Mouse (Mus musculus) lung, postnatal 0 days (tissue): ENCODE measurements around the gene Adam6a. TPM values are rescaled to one million over a fixed set of nuclear protein-coding genes. Genes with fewer than 3 reads are reported as not detected.
"Not testable (repeated sequence)": the region's sequence is repeated elsewhere in the genome, so short reads cannot be mapped to it uniquely, and the experiment has no call there.

ENCODE experiments used
- ATAC-seq: fragments of 200-750 bp; cut with Nextera tagmentation; 2 replicates; pipeline ENCODE4 v1.8.0; 2017; ENCODE audit warnings: moderate library complexity
- DNase-seq: peaks from one replicate; pipeline ENCODE4 v3.0.0-alpha.2; 2016; ENCODE audit warnings: low spot score
- H3K27ac ChIP-seq: fragments of 300-500 bp; sonication (generic); 2 replicates; pipeline ENCODE4 v1.5.1; 2014; ENCODE audit warnings: antibody characterized with exemption, mild to moderate bottlenecking, low read length, mixed read lengths
- H3K27me3 ChIP-seq: fragments of 300-500 bp; sonication (generic); replicated peaks from 2 replicates; pipeline ENCODE4 v1.6.1; 2014; ENCODE audit warnings: low read length, mixed read lengths; ENCODE audit not compliant: insufficient read depth
- H3K36me3 ChIP-seq: fragments of 300-500 bp; sonication (generic); 2 replicates; pipeline ENCODE4 v1.6.1; 2014; ENCODE audit warnings: low read length, mixed read lengths; ENCODE audit not compliant: insufficient read depth
- H3K4me1 ChIP-seq: fragments of 300-500 bp; sonication (generic); 2 replicates; pipeline ENCODE4 v1.6.1; 2014; ENCODE audit warnings: antibody characterized with exemption, low read depth, low read length, mixed read lengths; ENCODE audit not compliant: insufficient read depth
- H3K4me2 ChIP-seq: fragments of 300-500 bp; sonication (generic); replicated peaks from 2 replicates; pipeline ENCODE4 v1.6.1; 2014; ENCODE audit warnings: low read depth, mild to moderate bottlenecking, low read length, moderate library complexity, mixed read lengths
- H3K4me3 ChIP-seq: fragments of 300-500 bp; sonication (generic); 2 replicates; pipeline ENCODE4 v1.5.1; 2014; ENCODE audit warnings: low read depth, low read length
- H3K9ac ChIP-seq: fragments of 300-500 bp; sonication (generic); replicated peaks from 2 replicates; pipeline ENCODE4 v1.6.1; 2014; ENCODE audit warnings: low read depth, mild to moderate bottlenecking
- H3K9me3 ChIP-seq: fragments of 300-500 bp; sonication (generic); 2 replicates; pipeline ENCODE4 v1.6.1; 2016; ENCODE audit warnings: low read length, mixed read lengths
- CTCF ChIP-seq: IDR thresholded peaks from 2 replicates; pipeline ENCODE4 v1.5.1; 2016; ENCODE audit warnings: antibody characterized with exemption, mild to moderate bottlenecking
- EP300 ChIP-seq: IDR thresholded peaks from 2 replicates; pipeline ENCODE4 v1.6.1; 2016; ENCODE audit warnings: antibody characterized with exemption, mild to moderate bottlenecking, control low read depth
- WGBS: fragments of 180-500 bp; shearing (Covaris S2); extraction: QIAGEN DNeasy Blood & Tissue Kit; methylation state at CpG from one replicate; pipeline ENCODE4 v1.1.7; 2014; 5-methylcytosine and 5-hydroxymethylcytosine counted together
- polyA plus RNA-seq: library from polyadenylated mRNA; unstranded; fragments of >200 nt; fragmentation: Nextera tagmentation; extraction: Ambion mirVana; gene quantifications from 2 replicates; pipeline ENCODE4 v1.2.1, GENCODE M21; 2015

The Adam6a gene
- polyA plus RNA-seq, result not detected in 2 replicates

- H3K36me3 ChIP-seq, H3K9me3 ChIP-seq, H3K4me3 ChIP-seq, H3K27ac ChIP-seq, H3K27me3 ChIP-seq, H3K9ac ChIP-seq, H3K4me2 ChIP-seq, DNase-seq, H3K4me1 ChIP-seq, ATAC-seq: not testable (repeated sequence)
- WGBS, result 80% methylated on average over 1 of the region's 1 CpGs
Observed at GRCm38 (mm10) chr12:113543608-113544007, at the start of gene Adam6a. Adam6a (plus strand) TSS chr12:113543908.

- no peaks in the 10 kb centered on the region for H3K27me3 ChIP-seq
- WGBS, result 53% methylated on average over 2 of the region's 2 CpGs
- no peak overlapping the region for H3K27ac ChIP-seq
- ATAC-seq, result no peak
- H3K36me3 ChIP-seq, result no peaks in the 10 kb centered on the region
- TF ChIP-seq EP300 (no peak), CTCF (no peak)
- no peaks in the 10 kb centered on the region for H3K4me1 ChIP-seq
- no peak overlapping the region for H3K4me2 ChIP-seq
- no peaks in the 10 kb centered on the region for H3K9me3 ChIP-seq
- no peak overlapping the region for H3K4me3 ChIP-seq
- DNase-seq, result no peak
- H3K9ac ChIP-seq, result no peak overlapping the region
Observed at GRCm38 (mm10) chr12:113525901-113526300, 17.8 kb upstream of the Adam6a start.

- DNase-seq (no peak), ATAC-seq (no peak)
- H3K27ac ChIP-seq, result no peak overlapping the region
- 59% methylated on average over 6 of the region's 6 CpGs for WGBS
- H3K4me3 ChIP-seq, result no peak overlapping the region
- H3K9ac ChIP-seq, result no peak overlapping the region
- no peak overlapping the region for H3K4me2 ChIP-seq
- no peaks in the 10 kb centered on the region for H3K27me3 ChIP-seq
- H3K36me3 ChIP-seq, result no peaks in the 10 kb centered on the region
- no peaks in the 10 kb centered on the region for H3K9me3 ChIP-seq
- TF ChIP-seq EP300 (no peak), CTCF (peak; percentile 19)
- H3K4me1 ChIP-seq, result no peaks in the 10 kb centered on the region
Observed at GRCm38 (mm10) chr12:113578241-113578640, 34.5 kb downstream of the Adam6a start.

- H3K27me3 ChIP-seq, result no peaks in the 10 kb centered on the region
- no peaks in the 10 kb centered on the region for H3K4me1 ChIP-seq
- 47% methylated on average over 1 of the region's 1 CpGs for WGBS
- H3K9ac ChIP-seq, result no peak overlapping the region
- no peak for ATAC-seq
- no peak overlapping the region for H3K4me3 ChIP-seq
- H3K27ac ChIP-seq, result no peak overlapping the region
- H3K36me3 ChIP-seq, result no peaks in the 10 kb centered on the region
- TF ChIP-seq EP300 (no peak), CTCF (no peak)
- H3K4me2 ChIP-seq, result no peak overlapping the region
- H3K9me3 ChIP-seq, result no peaks in the 10 kb centered on the region
- DNase-seq, result no peak
Observed at GRCm38 (mm10) chr12:113588001-113588400, 44.3 kb downstream of the Adam6a start.

Other genes with a start within 250 kb of the Adam6a start
- gene Adam6b, start 54.4 kb upstream of the Adam6a start, polyA plus RNA-seq, result not detected in 2 replicates